In the genomic region with DNA sequence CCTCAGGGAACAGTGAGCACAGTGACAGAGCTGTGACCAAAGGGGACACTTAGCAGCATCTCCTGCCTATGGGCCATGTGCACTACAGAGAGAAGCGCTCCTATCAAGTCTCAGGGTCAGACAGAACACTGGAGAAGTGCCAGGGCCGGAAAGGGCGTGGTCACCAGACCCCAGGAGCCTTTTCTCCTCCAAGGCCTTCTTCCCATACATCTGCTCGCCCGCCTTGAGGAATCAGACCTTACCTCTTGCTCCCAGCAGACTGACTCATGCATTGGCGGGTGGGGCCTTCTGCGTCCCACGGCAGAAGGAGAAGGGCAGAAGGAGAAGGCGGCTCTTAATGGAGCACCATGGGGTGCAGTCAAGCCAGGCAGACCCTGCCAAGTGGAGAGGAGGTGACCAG, we compare ENCODE assay signal across 18 mouse cellular contexts. TPM values are rescaled to one million over a fixed set of nuclear protein-coding genes. Genes with fewer than 3 reads are reported as not detected.
A peak's percentile ranks its signal among the peaks of the same experiment; 100 is the strongest.
DNase-seq lines count a peak whose midpoint lies in the region; ATAC-seq and TF ChIP-seq lines count a peak whose summit lies in the region.
"Had no signal": no experiment of that assay in that cellular context is flagged by ENCODE, and none has a peak within 500 bp of the region (broad histone marks: within the 10 kb centered on the region; RNA-seq: fewer than 3 reads in every experiment).

No protein-coding gene starts in this region.

- no peak overlapping the region for H3K9ac ChIP-seq in neural tube, embryonic 11.5 days (ENCODE audit: low read length)
- H3K9ac ChIP-seq in liver, embryonic 12.5 days, result peak overlapping the region; percentile 54
- H3K9ac ChIP-seq: hindbrain, embryonic 13.5 days had no signal

- no peak for TF ChIP-seq CTCF in kidney, adult 2 months (conservative IDR thresholded peaks at IDR 0.05; ENCODE audit: insufficient read depth, insufficient read length, low read depth, low read length)

- H3K36me3 ChIP-seq in neural tube, embryonic 11.5 days (ENCODE audit: control insufficient read depth, insufficient read depth, low read length), result no peaks in the 10 kb centered on the region
- peaks cover 47% of the 10 kb centered on the region for H3K36me3 ChIP-seq in liver, embryonic 12.5 days
- H3K36me3 ChIP-seq in kidney, adult 2 months (ENCODE audit: control insufficient read depth, insufficient read depth, low read length), result no peaks in the 10 kb centered on the region

- H3K4me3 ChIP-seq in neural tube, embryonic 11.5 days (ENCODE audit: low read depth, low read length), result no peak overlapping the region
- no peak overlapping the region for H3K4me3 ChIP-seq in liver, embryonic 12.5 days
- no peak overlapping the region for H3K4me3 ChIP-seq in kidney, adult 2 months (ENCODE audit: insufficient read depth, low read depth, low read length)
- H3K4me3 ChIP-seq: hindbrain, embryonic 13.5 days had no signal

- peak; percentile 9 for DNase-seq in neural tube, embryonic 11.5 days (ENCODE audit: low spot score)
- DNase-seq in neural tube, embryonic 10.5 days (ENCODE audit: extremely low spot score, low spot score), result no peak
- DNase-seq in ZHBTc4 (ENCODE audit: low read depth, low spot score), result peak; percentile 83
- no peak for DNase-seq in kidney, postnatal 14 days
- no peak for DNase-seq in kidney, adult 2 months
- DNase-seq in right cerebral cortex, postnatal 36 days (ENCODE audit: low spot score in 2 of 2), result no peak
- DNase-seq: adrenal gland, postnatal 36 days; cerebellum, adult 18-20 months; gastrocnemius, postnatal 25 days; kidney, postnatal 36 days; layer of hippocampus, postnatal 36 days had no signal

- no peaks in the 10 kb centered on the region for H3K27me3 ChIP-seq in neural tube, embryonic 11.5 days (ENCODE audit: control insufficient read depth, insufficient read depth, low read length)
- H3K27me3 ChIP-seq in liver, embryonic 12.5 days (replicated peaks), result no peaks in the 10 kb centered on the region
- no peaks in the 10 kb centered on the region; the same call in 1 of the 2 replicates for H3K27me3 ChIP-seq in kidney, adult 2 months (replicated peaks; ENCODE audit: control insufficient read depth, insufficient read depth, low read length)

- H3K4me2 ChIP-seq in neural tube, embryonic 11.5 days (ENCODE audit: low read depth), result no peak overlapping the region
- peak overlapping the region; percentile 19; the same call in 1 of the 2 replicates for H3K4me2 ChIP-seq in liver, embryonic 12.5 days
- H3K4me2 ChIP-seq: heart, embryonic 11.5 days; hindbrain, embryonic 13.5 days; midbrain, embryonic 11.5 days had no signal

- H3K27ac ChIP-seq in neural tube, embryonic 11.5 days (ENCODE audit: low read depth, low read length), result no peak overlapping the region
- peak overlapping the region; percentile 71 for H3K27ac ChIP-seq in liver, embryonic 12.5 days
- no peak overlapping the region for H3K27ac ChIP-seq in kidney, adult 2 months (ENCODE audit: insufficient read depth, low read depth, low read length)
- H3K27ac ChIP-seq: hindbrain, embryonic 13.5 days had no signal

- no peak for TF ChIP-seq POLR2A in kidney, adult 2 months (IDR thresholded peaks at IDR 0.05; ENCODE audit: low read depth, low read length)

- 89% methylated on average over 9 of the region's 9 CpGs for WGBS in neural tube, embryonic 11.5 days
- 53% methylated on average over 9 of the region's 9 CpGs for WGBS in liver, embryonic 12.5 days (ENCODE audit: insufficient replicate concordance)
- 79% methylated on average over 9 of the region's 9 CpGs for WGBS in kidney, adult 2 months

- no peak for ATAC-seq in neural tube, embryonic 11.5 days (ENCODE audit: insufficient read depth, low FRiP score, low TSS enrichment)
- peak; percentile 47 for ATAC-seq in liver, embryonic 12.5 days
- ATAC-seq: intestine, postnatal 0 days had no signal

- no peaks in the 10 kb centered on the region for H3K4me1 ChIP-seq in neural tube, embryonic 11.5 days (ENCODE audit: control insufficient read depth, insufficient read depth, low read length)
- peaks cover 39% of the 10 kb centered on the region for H3K4me1 ChIP-seq in liver, embryonic 12.5 days
- H3K4me1 ChIP-seq in kidney, adult 2 months (ENCODE audit: control insufficient read depth, insufficient read depth, low read length), result no peaks in the 10 kb centered on the region

- H3K9me3 ChIP-seq in neural tube, embryonic 11.5 days (ENCODE audit: control insufficient read depth, low read length), result no peaks in the 10 kb centered on the region
- no peaks in the 10 kb centered on the region for H3K9me3 ChIP-seq in liver, embryonic 12.5 days (replicated peaks)
- H3K9me3 ChIP-seq: hindbrain, embryonic 13.5 days had no signal

RNA-seq across cellular contexts. Expression of gene Fcnb, which starts 52.8 kb away (rescaled TPM):
- 0.28 TPM in 1 of 2 replicates, not detected in the other for polyA plus RNA-seq in neural tube, embryonic 11.5 days (2014; fragmentation: Nextera tagmentation; extraction: Ambion mirVana)
- polyA plus RNA-seq in liver, embryonic 12.5 days (2016; fragmentation: Nextera tagmentation; extraction: Ambion mirVana), result 6.0 and 8.5 TPM in 2 replicates
- polyA plus RNA-seq in kidney, adult 2 months (2012; rRNA removed), result not detected in 2 replicates
- polyA plus RNA-seq: erythroblast, embryonic 14.5 days; intestine, postnatal 0 days; testis, adult 2 months had no signal

Comparison
In these comparisons a context has a peak if more than half of its experiments do, and no peak if none do; other contexts are left out.
1. DNase-seq: peak in neural tube, embryonic 11.5 days (single experiment) and ZHBTc4 (single experiment); none in neural tube, embryonic 10.5 days (single experiment), kidney, postnatal 14 days (single experiment), kidney, adult 2 months (single experiment) and right cerebral cortex, postnatal 36 days (0 of 2).